Mouse (Mus musculus) embryonic fibroblast, embryonic 13.5 days (primary cell): ENCODE data around the gene Tinf2.

Experiments used
- CTCF ChIP-seq: IDR thresholded peaks from 2 replicates; pipeline ENCODE4 v1.5.1; 2011; ENCODE audit warnings: mild to moderate bottlenecking, control low read depth, low read length, moderate library complexity, borderline replicate concordance; ENCODE audit not compliant: insufficient read depth
- POLR2A ChIP-seq: IDR thresholded peaks from 2 replicates; pipeline ENCODE4 v1.6.1; 2011; ENCODE audit warnings: low read depth, mild to moderate bottlenecking, control low read depth, low read length, moderate library complexity

GRCm38 (mm10) chr14:55707397-55707796 is 25.8 kb upstream of the Tinf2 start:
- TF ChIP-seq CTCF (no peak), POLR2A (no peak)
